ENCODE assay signal across 7 mouse cellular contexts in the genomic region with DNA sequence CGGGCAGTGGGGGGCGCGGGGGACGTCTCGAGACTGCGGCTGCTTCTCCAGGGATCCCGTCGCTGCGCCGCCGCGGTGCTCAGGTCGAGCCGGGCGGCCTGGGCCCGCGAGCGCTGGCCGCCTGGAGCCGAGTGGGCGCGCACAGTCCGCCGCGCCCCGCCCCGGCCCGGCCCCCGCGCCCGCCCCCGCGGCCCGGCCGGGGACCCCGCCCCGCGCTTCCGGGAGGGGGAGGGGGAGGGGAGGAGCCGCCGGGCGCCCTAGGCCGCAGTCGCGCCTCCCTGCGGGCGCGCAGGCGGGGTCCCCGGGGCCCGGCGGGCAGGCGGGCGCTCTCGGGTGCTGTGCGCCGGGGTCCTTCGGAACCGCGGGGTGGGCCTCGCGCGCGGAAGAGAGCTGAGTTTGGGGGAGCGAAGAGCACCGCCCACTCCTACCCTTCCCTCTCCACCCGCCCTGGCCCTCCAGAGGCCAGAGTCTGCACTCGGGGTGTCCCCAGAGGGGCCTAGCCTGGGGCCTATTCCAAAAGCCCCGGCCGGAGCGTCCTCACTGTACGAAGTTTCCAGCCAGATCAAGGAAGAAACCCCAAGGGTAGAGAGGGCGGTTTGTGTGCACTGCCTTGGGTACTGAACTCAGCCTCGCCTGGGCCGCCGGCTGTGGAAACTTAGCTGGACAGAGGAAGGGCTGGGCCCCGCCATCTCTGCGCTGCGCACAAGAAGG. TPM values are rescaled to one million over a fixed set of nuclear protein-coding genes. Genes with fewer than 3 reads are reported as not detected.
A peak's percentile ranks its signal among the peaks of the same experiment; 100 is the strongest.
DNase-seq lines count a peak whose midpoint lies in the region; ATAC-seq and TF ChIP-seq lines count a peak whose summit lies in the region.

No protein-coding gene starts in this region.

- no peak for TF ChIP-seq CTCF in spleen, adult 2 months (IDR thresholded peaks at IDR 0.05; ENCODE audit: extremely low read depth, insufficient read depth, insufficient read length, insufficient replicate concordance)

- no peaks in the 10 kb centered on the region for H3K27me3 ChIP-seq in embryonic facial prominence, embryonic 15.5 days
- no peaks in the 10 kb centered on the region for H3K27me3 ChIP-seq in heart, embryonic 10.5 days (ENCODE audit: insufficient read depth, poor library complexity, severe bottlenecking)
- H3K27me3 ChIP-seq in kidney, embryonic 14.5 days (ENCODE audit: control insufficient read depth, insufficient read depth, low read length): no peaks in the 10 kb centered on the region
- H3K27me3 ChIP-seq in limb, embryonic 15.5 days: no peaks in the 10 kb centered on the region
- no peaks in the 10 kb centered on the region for H3K27me3 ChIP-seq in midbrain, embryonic 16.5 days (ENCODE audit: control insufficient read depth, insufficient read depth, low read depth, low read length)
- H3K27me3 ChIP-seq in spleen, adult 2 months (ENCODE audit: control insufficient read depth, insufficient read depth, low read length): no peaks in the 10 kb centered on the region

- H3K27ac ChIP-seq in embryonic facial prominence, embryonic 15.5 days (replicated peaks): peak overlapping the region; percentile 94
- peak overlapping the region; percentile 98 for H3K27ac ChIP-seq in heart, embryonic 10.5 days
- H3K27ac ChIP-seq in kidney, embryonic 14.5 days (ENCODE audit: low read depth, low read length): peak overlapping the region; percentile 98
- peak overlapping the region; percentile 96 for H3K27ac ChIP-seq in limb, embryonic 15.5 days
- peak overlapping the region; percentile 82 for H3K27ac ChIP-seq in midbrain, embryonic 16.5 days (ENCODE audit: low read length)
- peak overlapping the region; percentile 98 for H3K27ac ChIP-seq in spleen, adult 2 months (ENCODE audit: insufficient read depth, low read length)

- peak; percentile 94 for ATAC-seq in embryonic facial prominence, embryonic 15.5 days (ENCODE audit: insufficient number of reproducible peaks, low FRiP score, low TSS enrichment, low read depth)
- ATAC-seq in kidney, embryonic 14.5 days (ENCODE audit: low FRiP score, low TSS enrichment): peak; percentile 95
- peak; percentile 90 for ATAC-seq in limb, embryonic 15.5 days (ENCODE audit: insufficient number of reproducible peaks, low FRiP score, low TSS enrichment, low read depth)
- ATAC-seq in midbrain, embryonic 16.5 days: peak; percentile 87

- DNase-seq in adrenal gland, postnatal 36 days: peak; percentile 90 to 95
- DNase-seq in heart, embryonic 10.5 days (ENCODE audit: low spot score): peak; percentile 84
- DNase-seq in spleen, adult 2 months (ENCODE audit: low read depth in 1 of 2, low spot score in 2 of 2): peak; percentile 49 to 83

- under 1% methylated on average over 45 of the region's 79 CpGs for WGBS in embryonic facial prominence, embryonic 15.5 days
- under 1% methylated on average over 74 of the region's 79 CpGs for WGBS in heart, embryonic 10.5 days
- under 1% methylated on average over 54 of the region's 79 CpGs for WGBS in kidney, embryonic 14.5 days
- under 1% methylated on average over 41 of the region's 79 CpGs for WGBS in limb, embryonic 15.5 days
- WGBS in midbrain, embryonic 16.5 days: under 1% methylated on average over 30 of the region's 79 CpGs
- WGBS in spleen, adult 2 months: under 1% methylated on average over 42 of the region's 79 CpGs

- H3K36me3 ChIP-seq in embryonic facial prominence, embryonic 15.5 days: 0 out of 2 replicates have a peak, but pooled peaks cover under 1% of the 10 kb centered on the region
- no peaks in the 10 kb centered on the region for H3K36me3 ChIP-seq in heart, embryonic 10.5 days
- no peaks in the 10 kb centered on the region for H3K36me3 ChIP-seq in kidney, embryonic 14.5 days (ENCODE audit: control insufficient read depth, insufficient read depth, low read length)
- no peaks in the 10 kb centered on the region for H3K36me3 ChIP-seq in limb, embryonic 15.5 days
- H3K36me3 ChIP-seq in midbrain, embryonic 16.5 days (ENCODE audit: control insufficient read depth, insufficient read depth, low read length): no peaks in the 10 kb centered on the region
- 0 out of 2 replicates have a peak, but pooled peaks cover 3% of the 10 kb centered on the region for H3K36me3 ChIP-seq in spleen, adult 2 months (ENCODE audit: control insufficient read depth, insufficient read depth, low read length)

- H3K4me2 ChIP-seq in embryonic facial prominence, embryonic 15.5 days (replicated peaks): peak overlapping the region; percentile 75
- peak overlapping the region; percentile 66 for H3K4me2 ChIP-seq in kidney, embryonic 14.5 days (replicated peaks; ENCODE audit: low read depth, low read length)
- H3K4me2 ChIP-seq in limb, embryonic 15.5 days: peak overlapping the region; percentile 74
- H3K4me2 ChIP-seq in midbrain, embryonic 16.5 days (ENCODE audit: low read length): peak overlapping the region; percentile 97

- peak; percentile 63 for TF ChIP-seq POLR2A in spleen, adult 2 months (IDR thresholded peaks at IDR 0.05; ENCODE audit: low read depth, low read length)

- peak overlapping the region; percentile 96 for H3K4me3 ChIP-seq in embryonic facial prominence, embryonic 15.5 days (replicated peaks)
- peak overlapping the region; percentile 93 for H3K4me3 ChIP-seq in heart, embryonic 10.5 days
- peak overlapping the region; percentile 69 for H3K4me3 ChIP-seq in kidney, embryonic 14.5 days (ENCODE audit: low read length)
- H3K4me3 ChIP-seq in limb, embryonic 15.5 days: peak overlapping the region; percentile 98
- H3K4me3 ChIP-seq in midbrain, embryonic 16.5 days (ENCODE audit: low read depth, low read length): peak overlapping the region; percentile 95
- peak overlapping the region; percentile 92 for H3K4me3 ChIP-seq in spleen, adult 2 months (ENCODE audit: extremely low read depth, insufficient read depth, insufficient read length)

- peak overlapping the region; percentile 97 for H3K9ac ChIP-seq in embryonic facial prominence, embryonic 15.5 days
- peak overlapping the region; percentile 84 for H3K9ac ChIP-seq in kidney, embryonic 14.5 days (ENCODE audit: low read depth, low read length)
- H3K9ac ChIP-seq in limb, embryonic 15.5 days: peak overlapping the region; percentile 98
- peak overlapping the region; percentile 91 for H3K9ac ChIP-seq in midbrain, embryonic 16.5 days (ENCODE audit: low read depth, low read length)

- peaks cover 36% of the 10 kb centered on the region for H3K4me1 ChIP-seq in embryonic facial prominence, embryonic 15.5 days
- H3K4me1 ChIP-seq in heart, embryonic 10.5 days: peaks cover 48% of the 10 kb centered on the region
- H3K4me1 ChIP-seq in kidney, embryonic 14.5 days (ENCODE audit: control insufficient read depth, insufficient read depth, low read length): peaks cover 22% of the 10 kb centered on the region
- H3K4me1 ChIP-seq in limb, embryonic 15.5 days: peaks cover 27% of the 10 kb centered on the region
- H3K4me1 ChIP-seq in midbrain, embryonic 16.5 days (ENCODE audit: control insufficient read depth, insufficient read depth, low read length): peaks cover 16% of the 10 kb centered on the region
- peaks cover 15% of the 10 kb centered on the region for H3K4me1 ChIP-seq in spleen, adult 2 months (ENCODE audit: control insufficient read depth, insufficient read depth, insufficient read length)

- no peaks in the 10 kb centered on the region for H3K9me3 ChIP-seq in embryonic facial prominence, embryonic 15.5 days (replicated peaks)
- H3K9me3 ChIP-seq in heart, embryonic 10.5 days: no peaks in the 10 kb centered on the region
- no peaks in the 10 kb centered on the region for H3K9me3 ChIP-seq in kidney, embryonic 14.5 days (ENCODE audit: control insufficient read depth, low read length)
- no peaks in the 10 kb centered on the region for H3K9me3 ChIP-seq in limb, embryonic 15.5 days
- no peaks in the 10 kb centered on the region for H3K9me3 ChIP-seq in midbrain, embryonic 16.5 days (replicated peaks; ENCODE audit: control insufficient read depth, low read length, poor library complexity, severe bottlenecking)

RNA-seq across cellular contexts. Expression of a gene that starts 0.5 kb away (rescaled TPM):
- 100 to 1,000 TPM; 104 to 108 TPM for total RNA-seq in adrenal gland, postnatal 36 days (2021)
- polyA plus RNA-seq in embryonic facial prominence, embryonic 15.5 days (2015; fragmentation: Nextera tagmentation; extraction: Ambion mirVana): 40.0 and 41.7 TPM in 2 replicates
- polyA plus RNA-seq in heart, embryonic 10.5 days (2016; fragmentation: Nextera tagmentation; extraction: Ambion mirVana): 37.9 and 39.8 TPM in 2 replicates
- polyA plus RNA-seq in kidney, embryonic 14.5 days (2014; fragmentation: Nextera tagmentation; extraction: Ambion mirVana): 24.2 and 51.5 TPM in 2 replicates
- 34.9 and 42.0 TPM in 2 replicates for polyA plus RNA-seq in limb, embryonic 15.5 days (2015; fragmentation: Nextera tagmentation; extraction: Ambion mirVana)
- polyA plus RNA-seq in midbrain, embryonic 16.5 days (2015; fragmentation: Nextera tagmentation; extraction: Ambion mirVana): 14.5 and 16.1 TPM in 2 replicates
- 32.6 and 37.8 TPM in 2 replicates for polyA plus RNA-seq in spleen, adult 2 months (2012; rRNA removed)

Comparison
In these comparisons a context has a peak if more than half of its experiments do, and no peak if none do; other contexts are left out.
1. Peak in every context shown above with its lines: DNase-seq, ATAC-seq, H3K4me3 ChIP-seq and H3K27ac ChIP-seq.